ENCODE assay signal across 10 mouse cellular contexts in genomic region chr10:44447406-44448139, GRCm38 (mm10).
DNase-seq lines count a peak whose midpoint lies in the region; ATAC-seq and TF ChIP-seq lines count a peak whose summit lies in the region.
"Had no signal": no experiment of that assay in that cellular context is flagged by ENCODE, and none has a peak within 500 bp of the region (broad histone marks: within the 10 kb centered on the region; RNA-seq: fewer than 3 reads in every experiment).

No protein-coding gene starts in this region.

- peak overlapping the region; percentile 43 for H3K4me2 ChIP-seq in intestine, embryonic 16.5 days (ENCODE audit: low read depth, low read length)
- H3K4me2 ChIP-seq in lung, embryonic 16.5 days (ENCODE audit: low read depth, low read length) = peak overlapping the region; percentile 38
- H3K4me2 ChIP-seq: forebrain, embryonic 13.5 days; midbrain, embryonic 12.5 days had no signal

- DNase-seq in spleen, adult 2 months (ENCODE audit: low read depth in 1 of 2, low spot score in 2 of 2) = no peak
- no peak for DNase-seq in spleen, postnatal 36 days (ENCODE audit: low spot score in 2 of 2)
- DNase-seq in thymus, postnatal 4 days = peak; percentile 52
- no peak for DNase-seq in embryo, embryonic 11 days
- DNase-seq in forebrain, embryonic 10.5 days (ENCODE audit: extremely low spot score, low spot score) = no peak

- H3K4me1 ChIP-seq in spleen, adult 2 months (ENCODE audit: control insufficient read depth, insufficient read depth, insufficient read length) = peaks cover 15% of the 10 kb centered on the region
- H3K4me1 ChIP-seq in intestine, embryonic 16.5 days (ENCODE audit: control insufficient read depth, insufficient read depth, low read length) = peaks cover 19% of the 10 kb centered on the region
- peaks cover 22% of the 10 kb centered on the region for H3K4me1 ChIP-seq in lung, embryonic 16.5 days (replicated peaks; ENCODE audit: control insufficient read depth, insufficient read depth, low read length)
- peaks cover 28% of the 10 kb centered on the region for H3K4me1 ChIP-seq in forebrain, embryonic 10.5 days

- no peak for TF ChIP-seq POLR2A in spleen, adult 2 months (IDR thresholded peaks at IDR 0.05; ENCODE audit: low read depth, low read length)

- H3K27me3 ChIP-seq in spleen, adult 2 months (ENCODE audit: control insufficient read depth, insufficient read depth, low read length) = no peaks in the 10 kb centered on the region
- H3K27me3 ChIP-seq in intestine, embryonic 16.5 days (replicated peaks; ENCODE audit: control insufficient read depth, insufficient read depth, low read length) = no peaks in the 10 kb centered on the region
- H3K27me3 ChIP-seq in lung, embryonic 16.5 days (ENCODE audit: control insufficient read depth, insufficient read depth, low read depth, low read length) = no peaks in the 10 kb centered on the region
- H3K27me3 ChIP-seq in forebrain, embryonic 10.5 days (ENCODE audit: poor library complexity, severe bottlenecking) = peaks cover 5% of the 10 kb centered on the region

- H3K4me3 ChIP-seq in spleen, adult 2 months (ENCODE audit: extremely low read depth, insufficient read depth, insufficient read length) = peak overlapping the region; percentile 42
- peak overlapping the region; percentile 5; the same call in 1 of the 2 replicates for H3K4me3 ChIP-seq in intestine, embryonic 16.5 days (ENCODE audit: low read length)
- peak overlapping the region; percentile 25; the same call in 1 of the 2 replicates for H3K4me3 ChIP-seq in lung, embryonic 16.5 days (ENCODE audit: low read length)
- H3K4me3 ChIP-seq in forebrain, embryonic 10.5 days = no peak overlapping the region
- H3K4me3 ChIP-seq: forebrain, embryonic 13.5 days; midbrain, embryonic 12.5 days had no signal

- no peak for TF ChIP-seq CTCF in spleen, adult 2 months (IDR thresholded peaks at IDR 0.05; ENCODE audit: extremely low read depth, insufficient read depth, insufficient read length, insufficient replicate concordance)

- H3K36me3 ChIP-seq in spleen, adult 2 months (ENCODE audit: control insufficient read depth, insufficient read depth, low read length) = no peaks in the 10 kb centered on the region
- peaks cover 3% of the 10 kb centered on the region; the same call in 1 of the 2 replicates for H3K36me3 ChIP-seq in intestine, embryonic 16.5 days (ENCODE audit: control insufficient read depth, insufficient read depth, low read length)
- no peaks in the 10 kb centered on the region for H3K36me3 ChIP-seq in lung, embryonic 16.5 days (ENCODE audit: control insufficient read depth, insufficient read depth, low read length)
- H3K36me3 ChIP-seq in forebrain, embryonic 10.5 days (replicated peaks) = no peaks in the 10 kb centered on the region
- H3K36me3 ChIP-seq: midbrain, embryonic 12.5 days had no signal

- peak overlapping the region; percentile 45; the same call in 1 of the 2 replicates for H3K9ac ChIP-seq in intestine, embryonic 16.5 days (ENCODE audit: low read depth, low read length)
- H3K9ac ChIP-seq in lung, embryonic 16.5 days (ENCODE audit: low read length) = no peak overlapping the region; the same call in none of the 2 replicates
- H3K9ac ChIP-seq: forebrain, embryonic 13.5 days; midbrain, embryonic 12.5 days had no signal

- no peaks in the 10 kb centered on the region for H3K9me3 ChIP-seq in intestine, embryonic 16.5 days (ENCODE audit: control insufficient read depth, low read length)
- H3K9me3 ChIP-seq in lung, embryonic 16.5 days (ENCODE audit: control insufficient read depth, low read length) = no peaks in the 10 kb centered on the region
- no peaks in the 10 kb centered on the region for H3K9me3 ChIP-seq in forebrain, embryonic 10.5 days
- H3K9me3 ChIP-seq: forebrain, embryonic 13.5 days; midbrain, embryonic 12.5 days had no signal

- WGBS in spleen, adult 2 months = 58% methylated on average over 14 of the region's 14 CpGs
- WGBS in intestine, embryonic 16.5 days = 50% methylated on average over 14 of the region's 14 CpGs
- WGBS in lung, embryonic 16.5 days = 46% methylated on average over 14 of the region's 14 CpGs
- WGBS in forebrain, embryonic 10.5 days = 91% methylated on average over 14 of the region's 14 CpGs

- peak overlapping the region; percentile 70 for H3K27ac ChIP-seq in spleen, adult 2 months (ENCODE audit: insufficient read depth, low read length)
- peak overlapping the region; percentile 82 for H3K27ac ChIP-seq in intestine, embryonic 16.5 days (ENCODE audit: low read length)
- peak overlapping the region; percentile 68 for H3K27ac ChIP-seq in lung, embryonic 16.5 days (ENCODE audit: low read length)
- no peak overlapping the region for H3K27ac ChIP-seq in forebrain, embryonic 10.5 days
- H3K27ac ChIP-seq: forebrain, embryonic 13.5 days; midbrain, embryonic 12.5 days had no signal

- ATAC-seq in intestine, embryonic 16.5 days = peak; percentile 87
- ATAC-seq in lung, embryonic 16.5 days (ENCODE audit: low read depth) = peak; percentile 89
- ATAC-seq: forebrain, embryonic 13.5 days; hindbrain, embryonic 16.5 days had no signal
